Mouse (Mus musculus): ENCODE measurements around the gene Asic2.

Asic2 gene

GRCm38 (mm10) chr11:80958086-80958671 lies 1010.1 kb downstream of the Asic2 start:
- no peak for DNase-seq

- DNase-seq: no peak
Measured at GRCm38 (mm10) chr11:80955915-80956314, 1012.3 kb downstream of the Asic2 start.

DNA sequence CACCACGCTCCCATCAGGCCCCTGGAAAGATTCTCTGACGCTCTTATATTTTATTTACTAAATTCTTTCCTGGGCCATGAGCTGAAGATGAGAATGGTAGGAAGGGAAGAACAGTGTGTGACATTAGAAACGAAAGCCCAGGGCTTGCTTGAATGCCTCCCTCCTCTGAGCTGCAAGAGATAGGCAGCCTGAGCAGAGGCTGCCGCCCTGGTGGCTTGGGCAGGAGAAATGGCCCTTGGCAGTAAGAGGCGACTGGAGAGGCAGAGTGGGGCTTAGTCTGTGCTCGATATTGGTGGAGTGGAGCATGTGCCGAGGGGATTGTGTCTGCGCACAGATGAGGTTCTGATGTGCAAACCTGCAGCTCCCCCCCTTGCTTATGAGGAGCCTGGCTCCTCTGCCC lies 1014.1 kb downstream of the Asic2 start:
- DNase-seq: no peak

DNA sequence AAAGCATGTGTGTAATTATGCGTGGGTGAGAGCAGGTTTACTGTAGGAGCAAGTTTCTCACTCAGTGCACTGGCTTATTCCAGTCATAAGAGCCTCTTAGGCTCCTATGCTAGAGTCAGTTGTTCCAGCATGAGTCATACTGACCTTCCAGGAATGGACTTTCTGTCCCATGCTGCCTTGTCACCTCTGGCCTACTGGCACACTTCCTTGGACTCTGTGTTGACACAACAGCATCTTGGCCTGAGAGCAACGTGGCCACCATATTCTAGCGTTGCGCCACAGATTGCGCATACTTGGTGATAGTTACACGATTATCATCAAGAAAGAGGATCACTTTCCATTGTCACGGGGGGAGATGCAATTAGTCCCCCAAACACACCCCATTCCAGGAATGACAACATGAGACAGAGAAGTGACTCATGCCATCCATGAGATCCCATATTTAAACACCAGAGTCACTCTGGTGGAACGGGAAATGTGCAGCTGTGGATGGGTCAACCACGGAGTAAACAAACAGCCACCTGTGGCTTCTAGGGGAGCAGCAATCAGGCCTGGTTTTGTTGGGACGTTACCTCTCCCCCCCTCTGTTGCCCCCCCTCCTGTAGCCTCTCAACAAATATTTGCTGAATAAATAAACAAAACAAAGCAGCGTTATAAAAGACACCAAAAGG lies 1019.1 kb downstream of the Asic2 start:
- no peak for DNase-seq

DNA sequence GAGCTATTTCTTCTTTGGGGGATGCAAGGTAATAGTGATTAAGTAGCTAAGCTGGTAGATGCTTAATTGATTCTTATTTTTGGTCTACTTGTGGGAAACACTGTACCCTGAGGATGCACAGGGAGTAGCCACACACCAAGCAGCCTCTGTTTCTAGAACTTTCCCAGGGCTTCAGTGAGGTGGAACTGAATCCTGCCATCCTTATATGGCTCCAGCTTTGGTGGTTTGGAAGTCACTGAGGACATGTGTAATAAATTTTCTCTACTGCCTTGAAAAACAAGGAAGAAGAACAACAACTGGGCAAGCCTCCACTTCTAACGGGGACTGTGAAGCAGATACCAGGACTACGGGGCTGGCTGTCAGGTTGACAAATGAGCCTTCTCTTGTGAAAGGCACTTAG lies 1020.2 kb downstream of the Asic2 start:
- no peak for DNase-seq

GRCm38 (mm10) chr11:80946163-80946562 lies 1022.1 kb downstream of the Asic2 start:
- DNase-seq: no peak

DNA sequence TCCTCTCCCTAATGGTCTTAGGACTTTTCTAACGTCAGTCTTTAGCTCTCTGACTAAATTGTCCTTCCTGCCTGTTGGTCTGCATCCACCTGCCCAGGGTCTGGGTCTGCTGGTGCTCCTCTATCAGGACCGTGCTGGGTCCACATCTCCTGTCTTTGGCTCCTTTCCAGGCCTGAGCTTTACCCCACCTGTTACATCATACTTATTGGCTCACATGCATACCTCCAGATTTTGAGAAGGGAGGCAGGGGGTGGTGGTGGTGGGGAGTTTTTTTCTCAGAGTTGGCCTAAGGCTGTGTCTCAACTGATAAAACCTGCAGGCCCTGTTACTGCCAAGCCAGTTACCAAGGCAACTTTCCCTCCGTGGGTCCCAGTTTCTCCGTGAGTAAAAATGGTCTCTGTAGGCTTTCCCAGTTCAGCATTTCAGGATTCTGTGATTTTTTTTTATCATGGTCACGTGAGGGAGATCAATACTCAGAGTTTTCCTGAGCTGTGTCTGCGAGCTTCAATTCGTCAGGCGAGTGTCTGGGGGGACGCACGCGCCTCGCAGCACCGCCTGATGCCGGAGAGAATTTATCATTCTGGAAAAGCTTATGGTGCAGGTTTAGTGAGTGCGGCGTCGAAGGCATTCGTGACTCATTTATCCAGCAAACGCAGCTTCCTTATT lies 1044.8 kb downstream of the Asic2 start:
- DNase-seq: peak; percentile 25

- DNase-seq: no peak
Measured at GRCm38 (mm10) chr11:80918332-80918731, 1049.9 kb downstream of the Asic2 start.

DNA sequence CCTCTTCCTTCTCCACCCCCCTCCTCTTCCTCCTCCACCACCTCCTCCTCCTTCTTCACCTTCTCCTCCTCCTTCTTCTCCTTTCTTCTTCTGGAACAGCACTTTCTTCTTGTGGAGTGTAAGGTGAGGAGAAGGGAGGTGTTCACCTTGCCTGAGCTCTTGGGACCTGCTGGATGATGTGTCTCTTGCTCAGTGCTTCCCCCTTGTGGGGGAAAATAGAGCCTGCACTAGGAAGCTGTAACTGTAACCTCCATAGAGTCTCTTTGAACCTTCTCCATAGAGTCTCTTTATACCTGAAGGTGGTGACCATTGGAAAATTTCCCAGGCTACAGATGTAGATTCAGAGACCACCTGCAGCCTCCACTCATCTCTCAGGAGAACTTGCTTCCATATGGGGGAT lies 1050.6 kb downstream of the Asic2 start:
- no peak for DNase-seq

- DNase-seq: no peak
Measured at GRCm38 (mm10) chr11:80913408-80914024, 1054.7 kb downstream of the Asic2 start.

DNA sequence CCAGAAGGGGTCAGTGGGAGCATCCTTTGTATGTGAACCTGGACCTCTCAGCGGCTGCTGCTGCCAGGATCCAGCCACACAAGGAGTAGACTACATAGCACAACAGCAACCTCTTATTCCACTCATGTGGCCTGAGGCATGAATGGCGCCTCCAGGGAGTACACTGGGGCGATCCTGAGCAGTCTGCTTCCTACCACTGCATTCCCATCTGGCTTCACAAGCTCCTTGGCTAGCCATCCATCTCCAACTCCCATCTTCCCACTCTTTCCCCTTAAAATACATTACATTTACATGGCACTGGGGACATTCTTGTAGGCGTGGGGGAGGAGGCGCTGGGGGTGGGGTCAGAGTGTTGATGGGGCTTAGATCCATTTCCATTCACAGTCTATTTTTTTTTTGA lies 1055.5 kb downstream of the Asic2 start:
- DNase-seq: no peak

DNA sequence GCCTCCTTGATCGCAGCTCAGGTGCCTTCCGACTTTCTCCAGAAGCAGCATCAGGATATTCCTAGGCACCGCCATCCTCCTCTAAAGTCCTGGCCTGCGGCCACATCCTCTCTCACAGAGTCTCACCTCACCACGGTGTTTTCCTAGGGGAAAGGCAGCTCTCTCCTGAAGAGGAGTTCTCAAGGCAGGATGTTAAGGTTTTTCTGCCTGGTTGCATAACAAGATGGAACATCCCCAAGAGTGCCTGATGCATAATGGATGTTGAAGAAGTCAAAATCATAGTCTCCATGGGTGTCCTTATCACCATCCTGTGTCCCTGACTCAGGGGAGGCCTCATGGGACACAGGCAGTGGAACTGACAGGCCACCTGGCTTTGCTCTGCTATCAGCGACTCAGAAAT lies 1060.4 kb downstream of the Asic2 start:
- DNase-seq: no peak

- DNase-seq: peak; percentile 76
Measured at GRCm38 (mm10) chr11:80906456-80906855, 1061.8 kb downstream of the Asic2 start.

- no peak for DNase-seq
Measured at GRCm38 (mm10) chr11:80904559-80904958, 1063.7 kb downstream of the Asic2 start.

DNA sequence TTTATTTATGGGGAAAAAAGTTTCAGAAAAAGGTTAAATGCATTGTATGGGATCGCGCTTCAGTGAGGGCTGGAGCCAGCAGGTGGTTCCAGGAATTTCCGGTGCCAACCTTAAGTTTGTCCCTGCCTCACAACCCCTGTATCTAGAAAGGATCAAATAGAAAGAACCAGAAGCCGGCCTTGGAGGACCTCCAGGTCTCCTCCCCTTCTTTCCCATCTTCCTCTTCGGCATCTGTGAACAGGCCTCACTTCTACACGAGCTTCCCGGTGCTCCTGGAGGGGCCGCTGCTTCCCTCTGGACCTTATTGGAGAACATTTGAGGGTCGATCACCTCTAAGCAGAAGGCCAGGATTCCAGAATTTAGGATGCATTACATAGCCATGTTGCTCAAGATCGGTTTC lies 1064.8 kb downstream of the Asic2 start:
- DNase-seq: no peak

DNA sequence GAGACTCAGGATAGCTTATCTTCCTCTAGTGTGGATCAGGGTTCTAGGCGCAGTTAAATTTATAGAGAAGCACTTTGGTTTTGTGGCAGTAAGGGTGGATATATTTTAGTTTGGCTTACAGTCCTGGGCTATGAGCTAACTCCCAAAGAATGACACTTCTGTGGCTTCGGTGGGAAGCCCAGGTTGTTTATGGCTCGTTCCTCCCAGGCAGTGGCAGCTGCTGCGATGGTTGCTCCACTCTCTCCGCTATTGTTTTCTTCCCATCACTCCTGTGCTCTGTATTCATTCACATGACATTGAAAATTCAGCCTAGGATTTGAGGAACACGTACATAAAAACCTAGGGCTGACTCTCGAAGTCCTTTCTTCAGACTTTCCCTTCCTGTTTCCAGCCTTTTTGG lies 1065.6 kb downstream of the Asic2 start:
- no peak for DNase-seq

- DNase-seq: no peak
Measured at GRCm38 (mm10) chr11:80900555-80900954, 1067.7 kb downstream of the Asic2 start.

DNA sequence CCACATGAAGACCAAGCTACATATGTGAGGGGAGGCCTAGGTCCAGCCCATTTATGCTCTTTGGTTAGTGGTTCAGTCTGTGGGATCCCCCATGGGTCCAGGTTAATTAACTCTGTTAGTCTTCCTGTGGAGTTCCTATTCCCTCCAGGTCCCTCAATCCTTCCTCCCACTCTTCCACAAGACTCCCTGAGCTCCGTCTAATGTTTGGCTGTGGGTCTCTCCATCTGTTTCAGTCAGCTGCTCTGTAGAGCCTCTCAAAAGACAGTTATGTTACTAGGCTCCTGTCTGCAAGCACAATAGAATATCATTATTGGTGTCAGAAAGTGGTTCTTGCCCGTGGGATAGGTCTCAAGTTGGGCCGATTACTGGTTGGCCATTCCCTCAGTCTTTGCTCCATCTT lies 1072.4 kb downstream of the Asic2 start:
- no peak for DNase-seq

GRCm38 (mm10) chr11:80889336-80890063 lies 1078.8 kb downstream of the Asic2 start:
- DNase-seq: no peak

DNA sequence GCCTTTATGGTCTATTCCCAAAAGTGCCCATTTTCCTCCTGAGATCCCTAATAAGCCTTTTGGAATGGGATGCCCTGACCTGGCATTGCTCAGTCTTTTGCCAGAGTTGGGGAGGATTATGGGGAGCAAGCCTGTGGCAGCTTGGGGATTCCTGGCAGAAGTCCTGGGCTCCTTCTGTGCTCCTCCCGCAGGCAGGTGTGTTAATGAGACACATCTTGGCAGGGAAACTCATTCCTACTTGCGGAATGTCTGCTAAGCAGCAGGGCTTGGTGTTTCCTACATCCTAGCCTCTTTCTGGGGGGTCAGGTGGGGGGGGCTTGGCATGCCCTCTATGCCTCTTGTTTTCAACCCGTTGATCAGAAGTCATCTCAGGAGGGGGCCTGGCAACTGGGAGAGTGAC lies 1081.2 kb downstream of the Asic2 start:
- no peak for DNase-seq

- no peak for DNase-seq
Measured at GRCm38 (mm10) chr11:80886365-80886764, 1081.9 kb downstream of the Asic2 start.

DNA sequence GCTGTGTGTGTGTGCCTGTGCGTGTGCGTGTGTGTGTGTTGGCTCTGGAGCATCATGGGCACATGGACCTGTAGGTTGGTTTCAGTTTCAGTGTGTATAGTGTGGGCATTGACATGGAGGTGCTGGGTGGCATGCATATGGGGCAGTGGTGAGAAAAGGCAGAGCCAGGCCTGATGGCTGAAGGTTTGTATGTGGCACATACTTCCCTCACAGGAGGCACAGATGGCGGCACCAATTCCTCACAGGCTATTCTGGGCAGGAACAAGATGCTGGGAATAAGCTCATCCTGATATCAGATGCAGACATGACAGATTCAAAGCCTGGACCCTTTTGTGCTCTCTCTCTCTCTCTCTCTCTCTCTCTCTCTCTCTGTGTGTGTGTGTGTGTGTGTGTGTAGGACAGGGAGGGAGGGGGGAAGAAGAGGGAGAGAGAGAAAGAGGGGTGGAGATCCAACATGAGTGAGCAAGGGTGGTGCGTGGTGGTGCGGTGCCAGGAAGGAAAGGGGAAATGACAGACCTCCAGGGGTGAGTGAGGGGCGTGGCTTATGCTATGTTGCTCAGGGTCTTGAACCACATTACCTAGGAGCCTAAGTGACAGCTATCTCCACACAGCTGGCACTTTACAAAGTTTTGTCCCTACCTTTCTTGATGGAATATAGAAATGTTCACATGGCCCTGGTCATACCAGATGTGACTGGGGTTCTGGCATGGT lies 1083.6 kb downstream of the Asic2 start:
- no peak for DNase-seq

All from right cerebral cortex, postnatal 4 days (tissue).